Mouse (Mus musculus): ENCODE measurements around the gene Haghl.
"Not testable (repeated sequence)": the region's sequence is repeated elsewhere in the genome, so short reads cannot be mapped to it uniquely, and the experiment has no call there.

Gene Haghl

DNA sequence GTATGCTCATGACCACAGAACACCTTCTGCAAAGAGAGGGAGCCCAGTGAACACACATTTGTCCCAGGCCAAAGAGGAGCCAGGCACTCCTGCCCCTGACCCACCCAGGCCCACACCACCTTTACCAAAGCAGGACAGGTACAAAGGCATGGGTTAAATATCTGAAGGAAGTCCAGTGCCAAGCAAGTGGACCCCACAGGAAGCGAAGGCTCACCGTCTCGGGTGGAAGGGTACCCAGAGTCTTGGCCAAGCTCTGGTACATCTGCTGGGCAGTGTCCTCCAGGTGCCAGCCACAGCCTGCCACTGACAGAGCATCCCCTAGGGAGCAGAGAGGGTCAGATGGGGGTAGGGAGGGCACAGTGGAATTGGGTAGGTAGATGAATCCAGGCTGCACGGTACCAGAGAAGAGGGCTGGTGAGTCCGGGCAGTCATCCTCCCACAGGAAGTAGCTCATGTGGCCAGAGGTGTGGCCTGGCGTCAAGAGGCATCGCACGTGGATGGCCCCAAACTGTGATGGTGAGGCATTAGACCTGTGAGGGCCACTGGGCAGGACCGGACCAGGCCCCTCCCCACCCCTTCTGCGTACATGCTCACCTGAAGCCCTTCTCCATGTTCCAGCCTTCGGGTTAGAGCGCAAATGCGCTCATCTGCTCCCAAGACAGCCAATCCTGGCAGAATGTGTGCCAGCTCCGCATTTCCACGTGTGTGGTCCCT, 1.5 kb downstream of the Haghl start:
- no peak for DNase-seq

DNA sequence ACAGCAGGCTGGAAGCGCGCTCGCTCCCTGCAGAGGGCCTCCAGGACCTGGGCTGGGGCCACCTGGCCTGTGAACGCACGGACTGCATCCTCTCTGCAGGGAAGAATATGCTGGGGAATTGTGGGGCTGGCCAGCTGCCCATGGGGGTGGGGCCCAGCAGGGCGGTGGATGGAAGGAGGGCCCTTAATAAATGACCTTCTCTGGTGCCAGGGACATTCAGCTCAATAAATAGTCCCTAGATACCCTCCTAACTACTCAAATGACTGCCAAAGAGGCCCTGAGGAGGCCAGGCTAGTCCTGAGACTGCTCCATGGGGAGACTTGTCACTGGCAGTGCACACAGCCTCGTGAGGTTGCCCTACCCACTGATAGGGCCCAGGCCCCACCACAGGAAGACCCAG, 2.4 kb downstream of the Haghl start:
- no peak for DNase-seq

DNA sequence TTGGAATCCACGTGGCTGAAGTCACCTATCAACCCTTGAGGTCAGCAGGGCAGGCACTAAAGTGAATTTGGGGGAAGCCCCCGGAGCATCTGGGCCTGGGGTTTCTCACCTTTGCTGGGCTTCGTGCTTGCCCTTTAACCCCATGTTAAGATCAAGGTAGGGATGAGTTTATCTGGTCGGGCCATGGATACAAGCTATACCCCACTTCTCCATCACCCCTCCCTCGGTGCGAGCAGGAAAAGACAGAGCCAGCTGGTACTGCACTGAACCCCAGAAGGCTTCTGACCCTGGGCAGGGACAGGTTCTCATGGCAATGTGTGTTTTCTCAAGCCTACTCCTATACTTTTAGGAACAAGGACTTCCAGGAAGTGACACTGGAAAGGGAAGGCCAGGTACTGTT, 4.1 kb downstream of the Haghl start:
- DNase-seq = no peak

DNA sequence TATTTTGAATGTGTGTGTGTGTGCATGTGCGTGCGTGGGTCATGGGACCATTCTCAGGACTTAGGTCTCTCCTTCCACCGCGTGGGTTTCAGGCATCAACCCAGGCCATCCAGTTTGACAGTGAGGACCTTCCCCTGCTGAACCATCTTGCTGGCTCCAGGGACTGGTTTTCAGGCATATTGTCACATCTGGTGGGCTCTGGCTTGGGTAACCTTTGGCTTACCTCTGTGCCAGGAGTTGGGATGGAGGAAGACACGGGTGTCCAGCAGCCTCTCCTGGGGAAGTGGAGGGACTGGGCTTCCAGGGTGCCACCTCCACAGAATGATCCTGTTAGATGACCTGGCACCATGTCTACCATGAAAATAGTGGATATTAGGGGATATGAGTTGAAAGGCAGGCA, 7.5 kb downstream of the Haghl start:
- DNase-seq = no peak

DNA sequence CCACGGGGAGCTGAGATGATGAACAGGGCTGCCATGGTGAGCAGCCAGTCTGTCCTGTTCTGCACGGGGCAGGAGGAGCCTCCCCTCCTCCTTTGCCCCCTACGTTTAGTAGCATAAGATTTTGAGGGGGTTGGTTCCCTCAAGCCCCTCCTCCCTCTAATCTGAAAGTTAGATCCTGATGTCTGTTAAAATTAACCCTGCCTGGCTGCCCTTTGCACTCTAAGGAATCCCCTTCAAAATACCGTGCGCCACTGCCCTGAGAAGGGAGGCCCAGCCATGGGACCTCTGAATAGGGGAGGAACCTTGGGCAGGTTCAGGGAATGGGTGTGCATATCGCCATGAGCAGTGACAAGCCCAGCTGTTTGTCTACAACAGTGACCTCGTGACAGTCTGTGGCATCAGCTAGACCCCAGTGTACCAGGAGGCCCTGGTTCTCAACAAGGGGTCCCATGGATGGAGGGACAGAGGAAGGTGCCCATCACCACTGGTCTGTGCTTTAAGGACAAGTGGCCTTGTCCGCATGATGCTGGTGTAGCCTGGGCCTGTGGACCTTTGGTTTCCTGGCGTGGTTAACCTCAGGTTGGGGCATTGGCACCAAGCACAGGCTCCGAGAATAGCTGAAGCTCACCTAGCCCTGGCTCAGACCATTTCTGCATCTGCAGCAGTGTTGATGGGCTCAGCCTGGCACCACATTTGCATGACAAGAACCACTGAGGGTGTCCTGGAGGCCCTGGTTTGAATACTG, 10.0 kb downstream of the Haghl start:
- DNase-seq = no peak

DNA sequence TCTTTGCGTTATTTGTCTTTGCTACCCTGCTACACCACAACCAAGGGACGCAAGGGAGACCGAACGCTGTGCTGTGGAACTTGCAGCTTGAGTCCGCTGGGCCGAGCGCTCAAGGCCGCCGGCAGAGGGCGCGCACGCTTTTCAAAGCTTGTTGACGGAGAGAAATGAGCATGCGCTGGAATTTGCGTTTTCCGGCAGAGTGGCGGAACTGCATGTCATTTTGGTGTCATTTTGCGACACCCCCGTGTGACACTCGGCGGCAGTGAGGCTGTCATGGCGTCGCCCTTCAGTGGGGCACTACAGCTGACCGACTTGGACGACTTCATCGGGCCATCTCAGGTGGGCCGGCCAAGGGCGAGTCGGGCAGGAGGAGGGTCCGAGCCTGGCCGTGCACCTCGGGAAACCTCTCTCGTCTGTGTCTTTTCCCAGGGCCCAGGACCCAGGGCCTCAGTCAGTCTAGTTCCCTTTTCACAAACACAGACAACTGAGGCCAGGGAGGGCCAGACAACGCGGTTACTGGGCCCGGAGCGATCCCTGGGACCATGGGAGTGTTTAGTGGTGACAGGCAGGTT, 11.8 kb downstream of the Haghl start, which contains the start of gene Narfl:
TSS of gene Narfl (plus strand) at position 228 of the 572 bp plus-strand sequence.
- DNase-seq = peak; percentile 92 to 98

DNA sequence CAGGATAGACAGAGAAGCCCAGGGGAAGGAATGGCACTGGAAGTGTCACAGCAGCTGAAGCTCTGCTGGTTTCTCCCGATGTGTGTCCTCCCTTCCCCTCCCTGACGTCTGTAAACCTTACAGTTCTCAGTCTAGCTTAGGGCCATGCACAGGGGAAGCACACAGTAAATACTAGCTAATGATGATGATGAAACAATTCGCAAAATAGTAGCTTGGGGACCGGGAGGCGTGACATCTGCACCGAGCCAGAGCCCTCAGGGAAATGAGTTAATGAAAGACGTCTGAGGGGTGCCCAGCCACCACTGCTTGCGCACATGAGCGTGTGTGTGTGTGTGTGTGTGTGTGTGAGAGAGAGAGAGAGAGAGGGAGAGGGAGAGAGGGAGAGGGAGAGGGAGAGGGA, 16.1 kb downstream of the Haghl start:
- DNase-seq = no peak

DNA sequence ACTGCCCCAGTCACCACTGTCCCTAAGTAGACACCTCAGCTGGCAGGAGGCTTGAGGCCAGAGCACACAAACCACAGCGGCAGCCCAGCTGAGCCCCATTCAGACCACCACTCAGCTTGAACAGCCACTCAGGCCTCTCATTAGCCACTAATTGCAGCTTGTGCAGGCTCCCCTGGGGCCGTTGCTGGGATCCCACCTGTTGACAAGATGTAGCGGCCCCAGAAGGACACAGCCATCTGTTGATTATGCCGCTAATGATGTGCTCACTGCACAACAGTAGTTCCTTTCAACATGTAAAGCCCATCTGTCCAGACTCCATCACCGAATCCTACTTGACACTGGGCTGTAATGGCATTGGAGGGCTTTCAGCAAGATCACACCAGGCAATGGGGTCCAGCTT, 19.6 kb downstream of the Haghl start:
- no peak for DNase-seq

- DNase-seq = no peak
Measured at GRCm38 (mm10) chr17:25762591-25762990, 22.9 kb downstream of the Haghl start.

DNA sequence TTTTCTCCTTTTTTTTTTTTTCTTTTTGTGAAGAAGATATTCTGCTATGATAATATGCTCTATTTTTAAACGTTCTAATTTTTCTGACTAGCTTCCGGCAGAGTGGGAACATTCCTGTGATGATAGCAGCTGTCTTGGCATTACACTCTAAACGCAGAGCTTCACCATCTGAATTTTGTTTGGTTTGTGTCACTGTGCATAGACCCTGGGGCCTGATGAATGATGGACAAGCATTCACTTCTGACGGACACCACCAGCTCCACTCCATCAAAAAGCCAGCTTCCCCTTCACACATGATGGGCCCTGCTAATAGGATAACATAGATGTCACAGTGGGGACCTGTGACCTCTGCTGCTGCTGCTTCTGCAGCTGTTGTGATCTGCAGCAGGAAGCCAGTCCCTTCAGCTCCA, 23.9 kb downstream of the Haghl start:
- no peak for DNase-seq

DNA sequence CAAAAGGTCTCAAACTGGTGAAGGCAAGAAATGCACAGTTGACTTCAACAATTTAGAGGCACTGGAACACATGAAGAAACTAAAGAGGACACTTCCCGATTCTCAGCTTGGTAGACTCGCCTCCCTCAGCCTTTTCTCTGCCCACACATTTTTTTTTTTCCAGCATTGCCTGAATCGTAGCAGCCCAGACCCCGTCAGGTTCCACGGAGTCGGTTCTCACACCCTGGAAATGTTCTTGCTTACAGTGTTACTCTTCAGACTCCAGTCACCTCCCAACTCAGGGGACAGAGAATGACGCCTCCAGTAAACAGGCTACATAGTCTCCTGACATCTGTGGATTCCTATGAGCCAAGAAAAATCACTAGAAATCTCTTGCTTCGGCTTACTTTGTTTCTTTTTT, 25.3 kb downstream of the Haghl start:
- DNase-seq = no peak

- no peak for DNase-seq
Measured at GRCm38 (mm10) chr17:25757691-25758090, 27.8 kb downstream of the Haghl start.

DNA sequence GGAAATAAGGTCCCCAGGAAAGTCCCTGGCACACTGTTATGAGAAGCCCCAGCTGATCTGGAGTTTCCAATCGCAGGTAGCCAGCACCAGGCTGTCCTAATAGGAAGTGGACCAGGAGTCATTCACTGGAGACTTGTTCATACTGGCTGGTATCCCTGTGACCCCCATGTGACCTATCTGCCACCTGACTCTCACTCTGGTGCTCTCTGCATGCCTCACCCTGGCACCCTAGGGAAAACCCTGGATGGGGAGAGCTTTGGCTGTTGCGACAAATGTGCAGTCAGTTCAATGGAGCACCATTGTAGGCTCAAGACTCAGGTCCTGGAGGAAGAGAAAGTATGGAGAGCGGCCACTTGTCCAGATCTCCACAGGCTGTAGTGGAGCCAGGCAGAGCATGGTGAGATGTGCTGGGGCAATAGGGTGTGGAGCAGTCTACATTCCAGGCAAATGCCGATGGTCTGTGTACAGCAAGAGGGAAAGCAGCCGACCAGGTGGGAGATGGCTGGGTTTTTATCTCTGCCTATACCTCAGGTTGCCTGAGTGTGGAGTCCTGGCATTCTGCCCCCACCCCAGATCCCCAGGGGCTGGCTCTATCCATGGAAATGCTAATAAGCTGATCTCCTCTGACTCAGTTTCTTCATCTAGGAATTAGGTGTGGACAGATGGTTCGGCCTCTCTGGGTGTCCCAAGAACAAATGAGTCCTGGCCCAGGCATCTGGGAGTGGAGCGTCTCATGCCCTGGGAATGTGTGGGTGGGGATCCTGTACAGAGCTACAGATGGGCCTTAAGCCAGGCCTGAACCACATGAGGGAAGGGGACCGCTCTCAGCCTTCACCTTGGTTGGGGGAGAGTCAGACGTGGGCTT, 28.9 kb downstream of the Haghl start:
- no peak for DNase-seq

GRCm38 (mm10) chr17:25755627-25756377, 29.7 kb downstream of the Haghl start:
- DNase-seq = no peak

GRCm38 (mm10) chr17:25755086-25755485, 30.4 kb downstream of the Haghl start:
- no peak for DNase-seq

GRCm38 (mm10) chr17:25754241-25754640, 31.2 kb downstream of the Haghl start, which contains the start of gene Msln:
TSS of gene Msln (minus strand) at chr17:25754378.
- DNase-seq = no peak

- no peak for DNase-seq
Measured at GRCm38 (mm10) chr17:25751446-25751845, 34.0 kb downstream of the Haghl start.

GRCm38 (mm10) chr17:25749314-25749713, 36.2 kb downstream of the Haghl start:
- DNase-seq = no peak

DNA sequence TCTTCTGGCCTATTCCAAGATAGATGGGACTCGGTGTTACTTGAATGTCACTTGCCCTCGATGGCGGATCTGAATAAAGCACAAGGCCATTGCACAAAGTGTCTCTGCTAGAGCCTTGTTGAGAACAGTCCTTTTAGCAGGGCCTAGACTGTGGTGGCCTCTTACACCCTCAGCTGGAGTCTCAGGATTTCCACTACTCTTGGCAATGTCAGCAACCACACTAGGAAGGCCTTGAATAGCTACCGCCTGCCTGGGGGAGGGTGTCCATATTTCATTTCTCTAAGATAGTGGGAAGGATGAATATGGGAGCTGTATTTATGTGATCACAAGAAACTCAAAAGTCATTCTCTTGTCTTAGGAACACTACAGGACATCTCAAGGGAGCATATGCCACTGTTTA, 37.2 kb downstream of the Haghl start:
- DNase-seq = no peak

DNA sequence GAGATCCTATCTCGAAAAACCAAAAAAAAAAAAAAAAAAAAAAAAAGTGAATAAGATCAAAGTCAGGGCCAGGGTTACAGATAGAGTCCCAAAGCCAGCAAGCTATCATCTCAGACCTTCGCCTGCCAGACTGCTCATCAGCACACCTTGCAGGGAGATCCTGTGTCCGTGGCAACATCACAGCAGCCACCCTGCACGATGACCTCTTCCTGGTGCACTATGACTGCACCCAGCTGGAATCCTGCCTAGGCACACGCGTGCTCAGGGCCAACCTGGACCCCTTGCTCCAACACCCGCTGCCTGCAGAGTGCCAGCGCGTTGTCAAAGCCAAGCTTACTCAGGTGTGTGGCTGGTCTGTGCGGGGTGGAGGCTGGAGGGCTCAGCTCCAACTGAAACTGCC, 41.2 kb downstream of the Haghl start:
- DNase-seq = no peak

DNA sequence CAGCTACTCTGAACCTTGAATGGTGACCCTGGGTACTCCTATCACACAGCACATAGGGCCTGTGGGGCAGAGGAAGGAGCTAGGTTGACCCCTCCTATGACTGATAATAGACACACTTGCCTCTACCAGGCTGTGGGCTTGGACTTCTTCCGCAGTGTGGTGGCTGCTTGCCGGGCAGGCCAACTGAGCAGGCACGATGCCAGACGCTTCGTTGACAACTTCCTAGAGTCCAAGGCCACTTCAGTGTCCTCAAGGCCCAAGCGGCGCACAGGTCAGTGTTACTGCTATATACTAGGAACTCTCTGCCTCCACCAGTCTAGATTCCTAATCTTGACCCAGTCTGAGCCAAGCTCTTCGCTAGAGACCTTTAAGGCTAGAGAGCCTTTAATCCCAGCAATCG, 41.6 kb downstream of the Haghl start:
- no peak for DNase-seq

DNA sequence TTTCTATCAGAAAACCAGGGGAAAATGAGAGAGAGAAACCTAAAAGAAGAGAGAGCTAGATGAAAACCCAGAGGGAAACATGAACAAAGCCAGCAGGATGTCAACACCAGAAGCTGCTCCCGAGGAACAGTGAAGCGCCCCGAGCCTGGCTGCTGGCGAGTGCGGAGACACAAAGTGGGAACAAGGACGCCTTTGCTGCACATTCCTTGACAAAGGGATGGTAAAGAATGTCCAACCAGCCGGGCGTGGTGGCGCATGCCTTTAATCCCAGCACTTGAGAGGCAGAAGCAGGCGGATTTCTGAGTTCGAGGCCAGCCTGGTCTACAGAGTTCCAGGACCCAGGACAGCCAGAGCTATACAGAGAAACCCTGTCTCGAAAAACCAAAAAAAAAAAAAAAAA, 44.0 kb downstream of the Haghl start:
- DNase-seq = not testable (repeated sequence)

All from spleen, adult 18-20 months (tissue).